Mouse (Mus musculus) mouse embryonic stem cell (cell line): ENCODE results near the gene Fmod.

Experiments used
- in situ Hi-C, 2 experiments: fragments of 300-500 bp; cut with MboI; formaldehyde crosslinking; loops; 1 replicate in 1 of 2; 3 replicates in 1 of 2; pipeline ENCODE4 v1.14.3; 2019 to 2020; ENCODE audit warnings: low sequenced_read_pairs in 2 of 2, low pct_unique_long_range_greater_than_20kb in 1 of 2, mixed read lengths in 1 of 2; ENCODE audit not compliant: unreplicated experiment in 1 of 2

Fmod gene

DNA sequence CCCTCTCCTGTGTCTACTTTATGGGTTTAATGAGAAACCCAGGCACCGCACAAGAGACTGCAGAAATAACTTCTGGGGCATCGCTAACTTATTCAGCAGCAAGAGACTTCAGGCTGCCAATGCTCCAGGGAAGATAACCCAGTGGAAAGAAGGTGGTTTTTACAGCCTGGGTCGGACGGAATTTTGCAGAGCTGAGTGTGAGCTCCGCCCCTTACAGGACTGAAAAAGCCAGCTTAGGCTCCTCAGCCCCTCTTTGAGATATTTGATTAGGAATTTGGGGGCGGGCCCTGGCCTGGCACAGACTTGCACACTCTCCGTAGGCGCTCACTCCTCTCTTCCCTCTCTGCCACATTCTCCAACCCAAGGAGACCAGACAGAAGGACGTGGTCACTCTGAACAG, at the start of gene Fmod:
Fmod (plus strand) TSS at position 83 of the 400 bp plus-strand sequence.
- in situ Hi-C loops, result no loop called here

DNA sequence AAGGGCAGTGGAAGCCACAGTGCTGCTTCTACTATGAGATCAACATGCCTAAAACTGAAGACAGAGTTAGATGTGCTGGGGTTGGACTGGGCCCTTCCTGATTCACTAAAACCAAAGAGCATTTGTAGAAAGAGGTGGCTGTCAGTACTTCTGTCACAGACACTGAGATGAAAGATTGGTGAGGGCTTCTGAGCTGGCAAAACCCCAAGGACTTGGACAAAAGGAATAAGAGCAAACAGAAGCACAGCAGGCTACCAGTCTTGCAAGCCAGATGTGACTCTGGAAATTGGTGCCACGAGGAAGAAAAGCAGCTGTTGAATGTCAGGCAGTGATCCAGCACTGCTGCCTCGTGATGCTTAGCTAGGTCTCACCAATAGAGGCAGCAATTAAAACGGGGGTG, 48.2 kb upstream of the Fmod start:
- in situ Hi-C loops, result no loop called here

DNA sequence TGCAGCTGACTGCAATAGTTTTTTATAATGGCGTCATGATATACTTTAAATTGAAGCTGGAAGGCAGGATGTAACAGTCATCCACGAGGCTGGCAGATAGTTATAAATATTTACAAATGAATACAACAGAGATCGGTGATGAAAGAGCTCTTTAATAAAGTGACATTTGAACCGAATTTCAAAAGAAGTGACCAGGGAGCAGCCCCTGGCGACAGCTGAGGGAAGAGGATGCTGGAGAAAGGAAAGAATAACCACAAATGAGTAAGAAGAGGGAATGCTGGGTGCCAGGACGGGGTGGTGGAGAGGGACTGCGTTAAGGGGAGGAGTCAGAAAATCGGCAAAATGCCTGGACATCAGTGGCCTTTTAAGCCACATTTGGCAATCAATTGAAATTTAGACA, 45.8 kb upstream of the Fmod start:
- in situ Hi-C loops, result no loop called here

DNA sequence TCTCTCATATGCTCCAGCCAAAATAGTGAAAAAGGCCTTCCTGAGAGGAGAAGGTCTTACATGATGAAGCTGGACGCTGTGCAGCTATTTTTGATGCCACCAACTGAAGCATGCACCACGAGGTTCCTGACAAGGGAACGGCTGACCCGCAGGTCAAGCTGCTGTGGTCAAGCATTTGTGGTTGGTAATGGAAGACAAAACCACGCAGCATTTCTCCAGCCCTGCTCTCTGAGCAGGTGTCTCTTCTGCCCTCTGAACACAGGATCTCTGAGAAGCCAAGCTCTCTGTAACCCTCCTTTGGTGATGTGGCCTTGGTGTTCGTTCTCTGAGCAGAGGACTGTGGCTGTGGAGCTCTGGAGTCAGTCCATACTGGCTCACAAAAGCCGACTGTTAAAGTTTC, 31.6 kb upstream of the Fmod start:
- in situ Hi-C loops, result no loop called here

DNA sequence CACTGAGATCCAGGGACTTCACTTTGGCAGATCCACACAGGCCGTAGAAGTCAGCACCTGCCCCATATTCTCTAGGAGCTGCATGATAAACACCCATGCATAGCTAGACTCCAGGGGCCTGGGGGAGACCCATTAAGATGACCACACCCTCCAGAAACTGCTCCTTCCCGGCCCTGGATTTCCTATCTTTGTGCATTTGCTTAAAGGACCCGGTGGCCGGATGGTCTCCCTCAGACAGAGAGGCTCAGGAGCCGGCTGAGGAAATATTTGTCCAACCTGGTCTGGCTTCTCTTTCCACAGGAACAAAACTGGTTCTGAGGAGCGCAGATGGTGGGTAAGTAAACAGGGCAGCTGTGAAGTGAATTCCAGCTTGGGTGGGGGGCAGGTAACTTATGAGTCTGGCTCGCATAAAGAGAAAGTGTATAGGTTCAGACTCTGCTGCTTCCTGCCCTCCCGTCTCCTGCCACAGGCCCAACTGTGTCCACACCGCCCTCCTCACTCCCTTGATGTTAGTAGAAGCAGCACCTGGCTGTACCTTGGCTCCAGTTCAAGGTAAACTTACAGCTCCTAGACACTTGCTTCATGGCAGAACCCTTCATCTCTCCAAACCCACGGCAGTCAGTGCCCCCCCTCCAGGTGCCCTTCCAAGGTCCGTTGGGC, 30.8 kb upstream of the Fmod start:
- in situ Hi-C loops, result no loop called here

DNA sequence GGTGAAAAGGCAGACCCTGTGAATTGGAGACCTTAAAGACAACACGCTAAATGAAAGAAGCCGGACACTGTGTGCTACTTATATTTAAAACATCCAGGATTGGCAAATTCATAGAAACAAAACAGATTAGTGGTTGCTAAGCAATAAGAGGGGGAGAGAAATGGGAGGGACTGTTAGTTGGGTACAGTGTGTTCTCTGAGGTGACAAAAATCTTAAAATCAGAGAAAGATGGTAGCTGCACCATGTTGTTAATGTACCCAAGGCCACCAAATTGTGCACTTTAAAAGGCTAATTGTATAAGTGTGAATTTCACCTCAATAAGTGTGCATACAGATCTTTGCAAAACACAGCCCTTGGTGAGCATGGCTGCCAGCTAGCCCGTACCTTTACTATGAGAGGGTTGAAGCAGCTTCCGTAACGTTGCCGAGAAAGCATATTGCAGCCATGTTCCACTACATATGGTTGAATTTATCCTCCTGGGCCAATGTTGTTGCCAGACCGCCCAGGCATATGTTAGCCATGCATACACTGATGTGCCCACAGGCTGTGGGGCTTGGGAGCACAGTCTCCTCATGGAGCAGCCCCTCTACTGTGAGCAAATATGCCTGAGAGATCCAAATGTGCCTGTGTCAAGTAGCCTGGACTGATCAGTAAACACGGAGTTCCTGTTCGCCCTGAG, 12.6 kb upstream of the Fmod start:
- in situ Hi-C loops, result no loop called here

DNA sequence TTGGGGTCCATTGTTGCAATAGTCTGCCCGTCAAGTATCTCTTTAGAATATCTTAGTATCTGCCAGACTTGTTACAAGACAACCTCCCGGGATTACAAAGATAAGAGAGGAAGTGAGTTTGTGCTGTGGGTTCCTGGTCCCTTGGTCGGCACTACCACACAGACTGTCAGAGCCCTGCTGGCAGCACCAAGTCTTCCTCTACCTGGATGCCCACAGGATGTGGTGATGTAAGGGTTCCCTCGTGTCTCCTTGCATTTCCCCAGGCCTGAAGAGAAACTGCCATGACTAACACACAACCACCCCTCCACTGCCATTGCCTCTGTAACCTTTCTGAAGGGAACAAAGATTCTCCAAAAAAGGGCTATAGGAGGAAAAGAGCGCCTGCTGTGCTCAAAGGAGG, 11.1 kb upstream of the Fmod start:
- in situ Hi-C loops, result no loop called here

DNA sequence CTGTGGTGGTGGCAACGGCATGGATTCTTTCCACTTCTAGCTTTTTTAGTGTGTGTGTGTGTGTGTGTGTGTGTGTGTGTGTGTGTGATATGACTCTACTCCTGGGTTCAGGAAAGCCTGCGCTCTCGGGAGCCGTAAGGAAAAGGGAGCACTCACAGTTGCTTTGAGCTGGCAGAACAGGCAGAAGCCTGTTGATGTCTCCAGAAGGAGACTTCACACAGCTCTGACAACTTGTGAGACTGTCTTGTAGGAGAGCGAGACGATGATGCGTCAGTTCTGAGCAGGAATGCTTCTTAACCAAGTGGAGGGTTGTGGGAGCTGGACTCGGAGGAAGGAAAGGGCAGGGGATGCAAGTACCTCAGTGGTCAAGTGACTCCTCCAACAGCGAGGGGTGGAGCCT, 10.3 kb upstream of the Fmod start:
- in situ Hi-C loops, result no loop called here

DNA sequence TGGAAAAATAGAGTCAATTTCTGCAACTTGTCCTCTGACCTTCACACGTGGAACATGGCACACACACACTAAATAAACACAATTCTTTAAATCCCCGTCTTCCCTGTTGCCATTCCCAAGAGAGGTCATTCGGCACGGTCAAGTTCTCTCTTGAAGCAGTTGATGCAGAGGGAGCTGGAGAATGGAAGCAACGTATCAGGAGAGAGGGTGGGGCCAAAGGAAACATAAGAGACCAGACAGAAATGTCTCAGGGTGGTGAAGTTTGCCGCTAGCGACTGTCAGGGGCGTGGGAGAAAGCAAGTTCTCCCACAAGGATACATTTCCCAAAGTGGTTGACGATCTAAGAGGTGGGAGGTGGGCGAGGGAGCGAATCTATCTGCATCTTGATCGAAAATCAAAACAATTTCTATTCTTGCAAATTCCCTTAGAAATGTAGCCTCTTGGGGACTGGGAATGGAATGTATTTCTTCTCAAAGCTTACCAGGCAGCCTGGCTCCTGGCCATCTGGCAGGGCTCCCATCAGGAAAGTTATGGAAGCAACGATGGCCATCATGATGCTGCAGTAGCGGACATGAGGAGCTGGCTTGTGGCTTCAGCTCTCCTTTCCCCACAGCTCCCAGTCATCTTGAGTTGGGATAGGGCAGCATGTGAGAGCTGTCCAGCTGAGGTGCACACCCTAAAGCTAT, 8.8 kb upstream of the Fmod start:
- in situ Hi-C loops, result no loop called here

DNA sequence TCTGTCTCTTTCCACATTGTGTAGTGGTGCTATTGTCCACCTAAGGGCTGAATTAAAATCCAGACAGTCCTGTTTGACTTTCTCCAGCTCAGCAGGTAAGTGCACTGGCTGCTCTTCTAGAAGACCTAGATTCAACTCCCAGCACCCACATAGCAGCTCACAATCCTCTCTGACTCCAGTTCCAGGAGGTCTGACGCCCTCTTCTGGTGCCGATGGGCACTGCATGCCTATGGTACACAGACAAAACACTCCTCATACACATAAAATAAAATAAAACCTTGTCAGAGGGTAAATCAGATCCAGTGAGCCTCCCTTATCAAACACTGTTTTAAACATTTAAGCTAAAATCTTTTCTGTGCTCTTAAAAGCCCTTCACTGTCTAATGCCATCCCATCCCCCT, 562 bp upstream of the Fmod start:
- in situ Hi-C loops, result no loop called here

DNA sequence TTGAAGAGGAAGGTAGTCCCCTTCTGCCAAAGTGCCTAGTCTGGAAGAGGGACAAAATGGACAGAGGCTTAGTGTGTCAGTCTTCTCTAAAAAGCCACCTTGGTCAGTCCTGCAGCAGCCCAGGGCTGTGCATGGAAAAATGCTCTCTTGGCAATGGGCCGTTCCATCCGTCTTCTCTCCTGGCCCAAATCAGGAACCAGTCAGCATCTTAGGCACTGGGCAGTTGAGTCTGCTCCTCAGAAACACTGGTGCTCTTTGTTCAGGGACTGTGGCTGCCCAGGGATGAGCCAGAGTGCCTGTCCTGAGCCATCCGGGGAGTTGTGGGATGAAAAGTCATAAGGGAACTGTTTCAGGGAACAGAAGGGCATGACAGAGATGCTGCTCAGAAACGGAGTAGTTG, 1.3 kb downstream of the Fmod start:
- in situ Hi-C loops, result no loop called here

DNA sequence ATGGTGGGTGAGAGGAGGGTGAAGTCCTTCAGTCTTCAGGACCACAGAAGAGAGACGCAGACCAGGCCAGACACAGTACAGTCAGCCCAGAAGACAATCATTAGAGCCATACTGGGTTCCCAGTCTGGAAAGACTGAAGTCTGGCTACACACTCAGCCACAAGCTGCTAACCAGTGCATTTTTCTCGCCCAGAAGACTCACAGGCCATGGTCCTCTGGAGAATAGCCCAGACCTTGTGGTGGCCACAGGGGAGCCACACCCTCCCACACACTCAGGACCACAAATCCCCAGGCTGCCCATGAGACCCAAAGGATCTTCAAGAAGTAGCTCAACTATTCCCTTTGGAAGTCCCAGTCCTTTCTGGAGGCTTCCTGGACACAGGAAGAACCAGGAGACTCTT, 2.3 kb downstream of the Fmod start:
- in situ Hi-C loops, result no loop called here

DNA sequence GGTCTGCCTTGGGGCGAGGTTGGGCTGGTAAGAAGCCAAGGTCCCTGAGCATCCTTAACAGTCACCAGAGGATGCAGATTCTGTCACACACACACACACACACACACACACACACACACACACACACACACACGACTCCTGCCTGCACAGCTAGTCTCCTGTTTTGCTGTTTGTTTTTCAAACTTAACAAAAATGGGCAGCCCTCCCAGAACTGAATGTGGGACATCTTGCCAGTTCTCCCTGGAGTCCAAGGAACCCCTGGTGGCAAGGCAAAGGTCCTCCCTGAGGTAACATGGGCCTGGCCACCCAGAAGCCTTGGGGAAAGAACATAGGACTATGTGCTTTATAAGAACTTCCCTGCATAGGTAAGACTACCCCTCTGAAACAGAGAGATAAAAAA, 4.8 kb downstream of the Fmod start:
- in situ Hi-C loops, result loop anchor here in 1 of 2 experiments (10.0 kb wide), 1 partner anchor 127 kb away; no protein-coding TSS in a partner anchor

DNA sequence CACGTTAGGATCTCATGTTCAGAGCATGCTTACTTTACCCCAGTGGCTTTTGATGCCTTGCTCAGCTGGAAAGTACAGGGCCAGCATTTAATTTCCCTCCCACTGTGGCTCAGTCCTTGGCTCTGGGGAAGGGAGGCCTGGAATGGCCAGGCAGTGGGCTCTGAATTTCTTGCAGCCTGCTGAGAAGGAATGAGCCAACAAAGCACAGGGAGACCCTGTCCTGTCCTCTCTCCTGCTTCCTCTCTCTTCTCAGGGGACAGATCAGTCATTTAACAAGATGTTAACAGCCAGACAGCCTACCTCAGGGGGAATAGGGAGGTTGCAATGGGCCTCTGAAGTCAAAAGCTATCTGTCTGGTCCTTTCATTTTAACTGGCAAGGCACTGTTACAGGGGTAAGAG, 5.3 kb downstream of the Fmod start:
- in situ Hi-C loops, result loop anchor here in 1 of 2 experiments (10.0 kb wide), 1 partner anchor 128 kb away; no protein-coding TSS in a partner anchor

DNA sequence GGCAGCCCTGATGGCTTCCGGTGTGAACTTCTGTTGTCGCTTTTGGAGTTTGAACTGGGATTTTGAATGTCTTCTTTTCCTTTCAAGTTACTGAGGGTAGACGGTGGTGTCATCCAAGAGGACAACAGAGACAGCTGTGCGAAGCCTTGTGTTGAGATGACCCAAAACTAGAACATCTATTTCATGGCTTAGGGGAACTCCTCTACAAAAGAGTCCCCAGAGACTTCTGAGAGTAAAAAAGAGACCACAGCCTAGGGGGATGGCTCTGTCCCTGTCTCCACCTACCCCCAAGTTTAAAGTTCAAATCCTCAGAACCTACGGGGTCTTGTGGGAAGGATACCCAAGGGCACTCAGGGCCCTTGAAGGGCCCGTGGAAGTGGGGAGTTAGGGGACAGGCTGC, 7.8 kb downstream of the Fmod start:
- in situ Hi-C loops, result loop anchor here (5.0 to 10.0 kb wide), 3 partner anchors 130 to 308 kb away; no protein-coding TSS in a partner anchor

DNA sequence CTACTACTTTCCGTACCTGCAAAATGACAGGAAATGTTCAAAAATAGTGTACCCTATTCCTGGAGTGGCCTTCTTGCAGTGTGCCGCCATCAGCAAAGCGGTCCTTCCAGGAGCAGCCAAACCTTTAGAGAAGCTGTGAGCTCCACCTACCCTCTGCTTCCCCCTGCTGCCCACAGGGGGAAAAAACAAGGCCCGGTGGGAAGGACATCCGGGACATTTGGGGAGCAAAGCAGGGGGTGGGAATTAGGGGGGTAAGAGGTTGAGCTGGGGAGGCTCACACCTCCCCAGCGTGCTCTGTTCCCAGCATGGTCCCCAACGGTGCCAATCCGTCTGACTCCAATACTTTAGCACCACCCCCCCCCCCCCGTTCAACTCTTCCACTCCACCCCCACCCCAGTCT, 8.9 kb downstream of the Fmod start:
- in situ Hi-C loops, result loop anchor here (5.0 to 10.0 kb wide), 3 partner anchors 131 to 309 kb away; no protein-coding TSS in a partner anchor

DNA sequence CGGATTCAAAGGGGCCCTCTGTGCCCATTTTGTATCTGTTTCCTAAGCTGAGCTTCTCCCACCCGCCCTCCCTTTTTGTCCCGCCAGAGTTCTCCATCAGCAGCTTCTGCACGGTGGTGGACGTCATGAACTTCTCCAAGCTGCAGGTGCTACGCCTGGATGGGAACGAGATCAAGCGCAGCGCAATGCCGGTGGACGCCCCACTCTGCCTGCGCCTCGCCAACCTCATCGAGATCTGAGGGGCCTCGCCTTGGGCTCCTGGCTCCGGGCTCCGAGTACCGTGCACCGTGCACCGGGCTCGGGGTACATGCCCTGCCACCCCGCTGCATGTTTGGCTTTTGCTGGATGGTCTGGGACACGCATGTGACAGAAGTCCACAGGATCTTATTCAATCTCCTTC, 9.3 kb downstream of the Fmod start:
- in situ Hi-C loops, result loop anchor here (5.0 to 10.0 kb wide), 3 partner anchors 132 to 309 kb away; no protein-coding TSS in a partner anchor

DNA sequence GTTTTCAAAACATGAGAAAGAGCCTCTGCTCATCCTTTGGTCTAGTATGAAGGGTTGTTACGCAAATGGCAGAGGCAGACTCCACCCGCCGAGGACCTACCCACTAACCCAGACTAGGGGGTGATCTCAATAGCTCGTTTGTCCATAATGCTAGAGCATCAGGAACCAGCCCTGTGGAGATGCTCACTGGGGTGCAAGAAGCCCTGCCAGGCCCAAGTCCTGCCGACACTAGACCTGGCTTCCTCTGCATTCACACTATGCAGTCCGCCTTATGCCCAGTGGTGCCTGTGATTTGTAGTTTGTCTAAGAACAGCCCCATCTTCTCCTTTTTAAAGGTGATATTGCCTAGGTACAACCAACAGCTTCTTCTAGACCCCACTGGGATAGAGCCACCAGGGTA, 10.4 kb downstream of the Fmod start:
- in situ Hi-C loops, result loop anchor here (5.0 to 10.0 kb wide), 3 partner anchors 133 to 310 kb away; no protein-coding TSS in a partner anchor

DNA sequence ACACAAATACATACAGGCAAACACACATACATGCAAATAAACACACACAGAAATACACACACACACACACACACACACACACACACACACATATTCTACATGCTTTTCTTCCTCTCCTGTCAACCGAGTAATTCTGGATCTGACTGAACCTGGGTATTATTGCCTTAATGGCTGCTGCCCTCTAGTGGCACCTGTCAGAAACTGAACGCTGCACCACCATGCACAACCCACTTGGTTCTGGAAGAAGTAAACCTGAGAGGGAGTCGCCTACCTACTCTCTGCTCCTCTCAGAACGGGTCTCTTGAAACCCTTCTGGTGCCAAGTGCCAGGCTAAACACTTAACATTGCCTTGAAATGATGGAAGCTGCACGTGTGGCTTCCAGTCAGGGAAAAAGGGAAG, 11.7 kb downstream of the Fmod start:
- in situ Hi-C loops, result loop anchor here (5.0 to 10.0 kb wide), 3 partner anchors 134 to 311 kb away; no protein-coding TSS in a partner anchor
